Mouse (Mus musculus): ENCODE data around the gene Kif26b.

The Kif26b gene

DNA sequence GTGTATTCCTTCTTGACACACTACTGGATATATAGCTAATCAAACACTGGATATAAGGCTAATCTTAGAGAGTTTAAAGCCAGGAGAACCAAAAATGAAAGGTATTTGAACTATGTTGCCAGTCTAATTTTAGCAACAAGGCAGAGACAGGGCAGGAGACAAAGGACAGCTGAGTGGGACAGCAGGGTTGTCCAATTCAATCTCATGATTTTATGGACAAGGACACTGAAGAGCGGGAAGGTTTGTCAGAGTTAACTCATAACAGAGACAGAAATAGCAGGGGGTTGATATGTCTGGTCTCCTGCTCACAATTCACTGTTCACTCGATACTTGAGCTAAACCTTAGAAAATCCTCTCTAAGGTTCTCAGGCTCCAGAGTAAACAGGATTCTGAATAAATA is 187.5 kb downstream of the Kif26b start:
- DNase-seq (ENCODE audit: low spot score): no peak

DNA sequence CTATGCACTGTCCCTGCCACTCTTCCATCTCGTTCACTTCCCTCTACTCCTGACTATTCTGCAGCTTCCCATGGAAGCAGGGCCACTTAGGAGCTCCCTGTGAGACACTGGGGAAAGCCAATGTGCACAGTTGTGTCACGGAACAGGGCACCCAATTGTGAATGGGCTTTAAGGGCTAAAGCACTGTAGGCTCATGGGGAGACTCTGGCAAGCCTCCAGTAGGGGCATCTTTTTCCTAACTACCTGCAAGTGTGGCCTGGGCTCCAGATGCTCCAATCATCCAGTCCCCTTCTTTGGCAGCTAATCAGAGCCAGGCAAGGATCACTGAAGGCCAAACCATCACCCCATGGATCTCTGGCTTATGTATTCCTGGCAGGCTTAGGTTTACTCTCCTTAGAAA is 191.9 kb downstream of the Kif26b start:
- no peak for DNase-seq (ENCODE audit: low spot score)

GRCm38 (mm10) chr1:178722793-178723192 is 193.9 kb downstream of the Kif26b start:
- no peak for DNase-seq (ENCODE audit: low spot score)

GRCm38 (mm10) chr1:178725536-178725935 is 196.6 kb downstream of the Kif26b start:
- no peak for DNase-seq (ENCODE audit: low spot score)

- no peak for DNase-seq (ENCODE audit: low spot score)
These were observed 199.3 kb downstream of the Kif26b start for GRCm38 (mm10) chr1:178728256-178728655.

- no peak for DNase-seq (ENCODE audit: low spot score)
These were observed 201.3 kb downstream of the Kif26b start for GRCm38 (mm10) chr1:178730271-178730670.

DNA sequence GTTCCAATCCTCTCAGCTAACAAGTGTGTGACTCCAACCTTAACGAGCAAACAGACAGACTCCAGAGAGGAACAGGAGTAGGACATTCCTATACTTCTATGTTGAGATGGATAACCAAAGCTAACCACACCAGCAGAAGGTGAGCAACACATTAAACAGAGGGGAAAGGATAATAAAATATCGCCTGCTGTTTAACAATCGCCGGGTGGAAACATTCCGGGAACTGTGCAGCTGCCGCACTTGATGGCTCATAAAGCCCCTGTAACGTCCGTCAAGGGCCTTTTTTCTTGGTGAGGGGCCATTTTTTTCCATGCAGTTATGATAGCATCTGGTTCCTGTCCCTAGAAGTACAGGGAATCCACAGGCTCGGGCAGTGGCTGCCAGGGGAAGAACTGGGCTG is 204.1 kb downstream of the Kif26b start:
- no peak for DNase-seq (ENCODE audit: low spot score)

DNA sequence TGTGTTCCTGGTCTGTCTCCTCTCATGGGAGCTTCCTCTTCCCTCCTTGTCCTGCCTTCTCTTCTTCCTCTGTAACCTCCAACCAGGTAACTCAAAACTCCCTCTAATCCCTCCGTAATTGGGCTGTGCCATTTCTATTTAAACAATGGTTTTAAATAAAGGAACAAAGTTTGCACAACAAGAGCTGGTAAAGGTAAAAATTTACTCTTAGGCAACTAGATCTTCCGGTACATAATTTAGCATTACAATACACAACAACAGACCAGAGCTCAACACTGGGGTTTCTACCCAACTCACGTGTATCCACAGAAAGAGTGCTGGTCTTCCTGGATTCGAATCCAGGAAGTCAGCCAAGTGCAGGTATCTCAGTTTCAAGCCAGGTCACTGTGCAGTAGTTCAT is 205.7 kb downstream of the Kif26b start:
- no peak for DNase-seq (ENCODE audit: low spot score)

- DNase-seq (ENCODE audit: low spot score): no peak
These were observed 208.0 kb downstream of the Kif26b start for GRCm38 (mm10) chr1:178736931-178737330.

- no peak for DNase-seq (ENCODE audit: low spot score)
These were observed 214.9 kb downstream of the Kif26b start for GRCm38 (mm10) chr1:178743820-178744219.

GRCm38 (mm10) chr1:178744526-178744925 is 215.6 kb downstream of the Kif26b start:
- no peak for DNase-seq (ENCODE audit: low spot score)

DNA sequence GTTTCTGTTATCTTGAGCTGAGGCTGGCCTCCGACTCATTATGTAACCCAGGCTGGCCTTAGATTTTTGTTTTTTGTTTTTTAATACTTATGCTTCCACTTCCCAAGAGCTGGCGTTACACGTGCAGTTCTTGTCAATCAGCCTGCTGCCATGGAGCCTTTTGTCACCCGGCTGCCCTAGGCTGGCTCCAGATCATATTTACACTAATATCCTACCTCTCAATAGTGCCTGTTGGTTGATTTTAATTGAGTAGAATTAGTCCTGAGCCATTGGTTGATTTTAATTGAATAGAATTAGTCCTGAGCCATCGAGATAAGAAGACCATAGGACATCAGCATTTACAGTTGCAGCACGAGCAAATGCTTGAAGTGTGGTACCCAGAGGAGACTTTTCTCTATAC is 216.0 kb downstream of the Kif26b start:
- DNase-seq (ENCODE audit: low spot score): no peak

DNA sequence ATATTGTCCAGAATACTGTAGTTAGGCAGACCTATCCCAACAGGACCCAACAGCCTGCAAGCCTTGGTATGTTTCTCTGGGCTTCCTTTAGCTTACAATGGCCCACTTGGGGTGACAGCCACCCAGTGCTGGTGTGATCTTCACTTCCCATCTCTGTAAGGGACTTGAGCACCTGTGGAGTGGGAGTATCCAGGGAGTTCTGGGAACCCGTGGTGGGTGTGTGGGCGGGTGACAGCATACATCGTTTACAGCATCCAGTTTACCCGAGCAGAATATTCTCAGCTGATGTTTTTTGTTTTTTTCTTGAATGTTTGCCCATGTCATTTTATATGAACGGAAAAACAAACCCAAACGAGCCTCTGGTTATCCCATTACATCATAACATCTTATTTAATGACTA is 216.5 kb downstream of the Kif26b start:
- no peak for DNase-seq (ENCODE audit: low spot score)

DNA sequence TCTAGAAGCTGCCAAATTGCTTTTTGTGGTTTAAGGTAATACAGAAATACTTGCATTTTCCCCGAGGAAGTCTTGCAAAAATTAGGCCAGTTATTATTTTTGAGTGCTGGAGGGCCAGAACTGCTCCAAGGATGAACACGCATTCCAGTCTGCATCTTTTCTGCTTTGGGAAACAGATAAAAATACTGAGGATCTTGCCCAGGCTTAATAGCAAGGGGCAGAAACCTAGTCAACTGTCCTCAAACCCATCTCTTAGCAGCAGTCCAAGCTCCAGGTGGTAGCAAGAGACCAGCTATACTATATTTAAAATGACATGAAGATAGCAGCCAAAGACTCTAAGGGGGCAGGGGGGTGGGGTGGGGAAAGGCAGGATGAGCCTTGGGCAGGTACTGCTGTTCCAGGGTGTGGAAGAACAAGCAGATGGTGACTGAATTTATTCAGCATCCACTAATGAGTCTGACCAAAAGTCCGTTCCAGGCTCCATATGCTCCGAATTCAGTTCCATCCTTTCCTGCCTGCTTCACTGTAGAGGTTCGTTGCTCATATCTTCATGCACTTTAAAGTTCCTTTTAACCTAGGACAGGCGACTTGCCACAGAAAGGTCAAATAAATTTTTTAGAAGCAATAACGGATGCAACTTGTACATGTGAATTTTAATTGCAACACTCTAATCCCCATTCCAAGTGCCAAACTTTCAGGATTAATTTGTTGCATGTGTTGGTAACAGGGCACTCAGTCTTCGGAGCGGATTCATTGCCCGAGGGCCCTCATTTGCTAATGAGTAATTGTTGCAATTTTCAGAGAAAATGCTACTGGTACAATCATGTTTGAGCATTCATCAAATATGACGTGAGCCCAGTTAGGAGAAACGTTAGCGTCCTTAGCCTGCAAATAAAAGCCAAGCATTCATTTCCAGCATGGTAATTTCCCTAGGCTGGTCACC is 218.6 kb downstream of the Kif26b start:
- no peak for DNase-seq (ENCODE audit: low spot score)

GRCm38 (mm10) chr1:178748222-178748600 is 219.3 kb downstream of the Kif26b start:
- DNase-seq (ENCODE audit: low spot score): no peak

GRCm38 (mm10) chr1:178748617-178749016 is 219.7 kb downstream of the Kif26b start:
- DNase-seq (ENCODE audit: low spot score): no peak

GRCm38 (mm10) chr1:178749786-178750185 is 220.9 kb downstream of the Kif26b start:
- DNase-seq (ENCODE audit: low spot score): no peak

DNA sequence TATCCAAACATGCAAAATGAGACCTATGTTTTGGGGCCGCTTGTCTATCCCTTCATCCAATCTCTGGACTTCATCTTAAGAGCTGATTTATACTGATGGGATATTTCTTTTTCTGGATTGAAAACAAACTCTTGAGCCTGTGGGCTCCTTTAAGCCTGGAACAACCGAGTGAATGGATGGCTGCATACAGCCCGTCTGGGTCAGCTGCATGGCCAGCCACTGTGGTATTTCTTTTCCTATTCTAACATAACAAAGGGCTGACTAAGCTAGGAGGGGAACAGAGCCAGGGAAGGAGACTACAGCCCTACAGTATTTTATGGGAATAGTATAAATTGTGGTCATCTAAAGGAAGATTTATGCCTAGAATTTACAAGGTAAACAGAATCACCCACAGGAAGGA is 229.5 kb downstream of the Kif26b start:
- no peak for DNase-seq (ENCODE audit: low spot score)

GRCm38 (mm10) chr1:178762125-178762741 is 233.3 kb downstream of the Kif26b start:
- no peak for DNase-seq (ENCODE audit: low spot score)

DNA sequence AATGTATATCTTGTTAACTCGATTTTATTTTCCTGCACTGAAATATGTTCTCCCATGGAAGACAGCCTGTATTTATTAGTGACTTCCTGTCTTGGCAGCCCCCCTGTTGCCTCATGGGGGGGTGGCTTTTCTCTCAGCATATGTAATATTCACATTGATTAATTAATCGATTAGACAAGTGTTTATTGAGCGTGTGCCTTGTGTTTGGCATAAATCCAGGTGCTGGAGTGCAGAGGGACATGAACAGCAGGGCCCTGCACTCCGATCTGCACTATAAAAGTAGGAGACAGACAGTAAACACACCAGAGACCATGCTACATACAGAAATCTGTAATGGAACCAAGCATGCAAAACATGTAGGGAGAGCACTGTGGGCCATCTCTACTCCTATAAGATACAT is 236.0 kb downstream of the Kif26b start:
- DNase-seq (ENCODE audit: low spot score): no peak

- no peak for DNase-seq (ENCODE audit: low spot score)
These were observed 236.7 kb downstream of the Kif26b start for GRCm38 (mm10) chr1:178765650-178766049.

GRCm38 (mm10) chr1:178768976-178769375 is 240.1 kb downstream of the Kif26b start:
- no peak for DNase-seq (ENCODE audit: low spot score)

- DNase-seq (ENCODE audit: low spot score): no peak
These were observed 241.1 kb downstream of the Kif26b start for GRCm38 (mm10) chr1:178769988-178770387.

All from ovary, adult 18-20 months (tissue).